Mouse (Mus musculus) heart, adult 2 months (tissue): Measurements from ENCODE around the gene Plekhm3. TPM values are rescaled to one million over a fixed set of nuclear protein-coding genes. Genes with fewer than 3 reads are reported as not detected.

Experiments
- DNase-seq, 2 experiments: peaks; one replicate each; pipeline ENCODE4 v3.0.0; 2021
- H3K27ac ChIP-seq: fragments of 200-600 bp; 2 replicates; pipeline ENCODE4 v1.8.1; 2022
- H3K27me3 ChIP-seq: fragments of 200-500 bp; 2 replicates; pipeline ENCODE4 v1.6.1; 2012; ENCODE audit warnings: mild to moderate bottlenecking, low read length, inconsistent platforms, mixed read lengths; ENCODE audit not compliant: control insufficient read depth, insufficient read depth
- H3K36me3 ChIP-seq: fragments of 200-500 bp; 2 replicates; pipeline ENCODE4 v1.6.1; 2012; ENCODE audit warnings: low read length, inconsistent platforms; ENCODE audit not compliant: control insufficient read depth, insufficient read depth
- H3K4me1 ChIP-seq: fragments of 200-500 bp; 2 replicates; pipeline ENCODE4 v1.6.1; 2011; ENCODE audit warnings: low read length; ENCODE audit not compliant: control insufficient read depth, insufficient read depth
- H3K4me3 ChIP-seq: fragments of 200-600 bp; 2 replicates; pipeline ENCODE4 v1.8.1; 2022
- H3K79me2 ChIP-seq: fragments of 200-500 bp; replicated peaks from 2 replicates; pipeline ENCODE4 v1.6.1; 2012; ENCODE audit warnings: mild to moderate bottlenecking, inconsistent platforms, low read length, moderate library complexity, mixed read lengths; ENCODE audit not compliant: control insufficient read depth, insufficient read depth
- H3K9ac ChIP-seq: fragments of 200-500 bp; 2 replicates; pipeline ENCODE4 v1.6.1; 2012; ENCODE audit warnings: low read depth, mild to moderate bottlenecking, control low read depth, inconsistent platforms, low read length, mixed read lengths
- CTCF ChIP-seq: fragments of 200-600 bp; IDR thresholded peaks from 2 replicates; pipeline ENCODE4 v1.8.1; 2022; ENCODE audit warnings: antibody characterized with exemption, mild to moderate bottlenecking, moderate library complexity
- EP300 ChIP-seq: fragments of 200-500 bp; IDR thresholded peaks from 2 replicates; pipeline ENCODE4 v1.6.1; 2011; ENCODE audit warnings: low read depth, low read length, control low read depth; ENCODE audit not compliant: insufficient read depth
- POLR2A ChIP-seq: fragments of 200-500 bp; IDR thresholded peaks from 2 replicates; pipeline ENCODE4 v1.6.1; 2011; ENCODE audit warnings: mild to moderate bottlenecking, low read depth, low read length, control low read depth; ENCODE audit not compliant: insufficient read depth
- whole genome bisulfite sequencing: fragments of 180-500 bp; shearing (Covaris S2); methylation state at CpG from one replicate; pipeline ENCODE4 v1.1.7; 2018; 5-methylcytosine and 5-hydroxymethylcytosine counted together
- intact Hi-C: fragments of 180-260 bp; cut with DNase I; formaldehyde crosslinking; loops from one replicate; pipeline ENCODE4 v1.15.1; 2025
- polyA plus RNA-seq: library from polyadenylated mRNA; depleted of rRNA; stranded (reverse); fragments of >200 nt; gene quantifications from 2 replicates; pipeline ENCODE4 v1.2.3, GENCODE M21; 2012
- total RNA-seq, 2 experiments: library from RNA; stranded (reverse); gene quantifications; 2 replicates each; pipeline ENCODE4 v1.2.3; 2021

Plekhm3 gene
- total and polyA plus RNA-seq, 3 experiments, result 3.3 to 6.9 (median 6.8) TPM

- Histone ChIP-seq H3K79me2 (no peaks in the 10 kb centered on the region), H3K36me3 (no peaks in the 10 kb centered on the region; the same call in 1 of the 2 replicates), H3K4me3 (no peak overlapping the region), H3K27me3 (no peaks in the 10 kb centered on the region), H3K9ac (no peak overlapping the region), H3K27ac (no peak overlapping the region), H3K4me1 (peaks cover 2% of the 10 kb centered on the region)
- no peak for TF ChIP-seq POLR2A
- no peak for TF ChIP-seq EP300
- TF ChIP-seq CTCF, result no peak
- intact Hi-C loops, result no loop called here
- DNase-seq, result peak in 1 of 2 experiments; percentile 11
- 27% methylated on average over 2 of the region's 2 CpGs for WGBS
These were observed 147.5 kb downstream of the Plekhm3 start for GRCm38 (mm10) chr1:64809085-64809484.

DNA sequence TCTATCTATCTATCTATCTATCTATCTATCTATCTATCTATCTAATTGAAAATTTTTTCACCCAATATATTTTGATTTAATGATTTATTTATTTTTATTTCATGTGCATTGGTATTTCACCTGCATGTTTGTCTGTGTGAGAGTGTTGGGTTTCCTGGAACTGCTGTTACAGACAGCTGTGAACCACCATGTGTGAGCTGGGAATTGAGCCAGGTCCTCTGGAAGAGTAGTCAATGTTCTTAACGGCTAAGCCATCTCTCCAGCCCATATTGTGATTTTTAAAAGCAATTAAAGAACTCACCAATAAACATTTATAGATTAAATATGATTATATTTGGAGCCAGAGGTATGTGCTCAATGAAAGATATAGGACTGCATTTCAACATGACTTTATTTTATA lies 148.9 kb downstream of the Plekhm3 start:
- Histone ChIP-seq H3K9ac (no peak overlapping the region), H3K79me2 (no peaks in the 10 kb centered on the region), H3K27ac (no peak overlapping the region), H3K4me3 (no peak overlapping the region), H3K4me1 (peaks cover 2% of the 10 kb centered on the region), H3K27me3 (no peaks in the 10 kb centered on the region), H3K36me3 (no peaks in the 10 kb centered on the region; the same call in 1 of the 2 replicates)
- TF ChIP-seq EP300 (no peak), POLR2A (no peak), CTCF (no peak)
- intact Hi-C loops, result no loop called here
- peak in 1 of 2 experiments; percentile 20 for DNase-seq
- 10% methylated on average over 1 of the region's 1 CpGs for WGBS

DNA sequence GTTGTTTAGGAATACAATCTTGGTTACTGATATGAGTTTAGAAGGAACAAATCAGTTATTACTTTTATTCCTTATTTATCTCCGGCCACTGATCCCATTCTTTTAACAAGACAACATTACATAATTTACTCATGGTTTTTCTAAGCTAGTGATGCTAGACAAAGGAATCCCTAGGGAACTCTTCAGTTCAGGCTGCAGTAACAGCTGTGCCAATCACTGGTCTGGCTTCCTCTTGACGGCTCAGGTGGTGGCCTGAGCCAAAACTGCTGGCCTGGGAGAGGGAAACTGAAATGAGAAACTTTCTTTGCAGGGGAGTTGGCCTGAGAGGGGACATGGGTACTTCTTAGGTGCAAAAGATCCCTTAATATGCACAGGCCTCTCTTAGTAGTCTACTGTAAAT lies 151.4 kb downstream of the Plekhm3 start:
- no peak for DNase-seq
- intact Hi-C loops, result no loop called here
- no peaks in the 10 kb centered on the region for H3K79me2 ChIP-seq
- no peaks in the 10 kb centered on the region for H3K27me3 ChIP-seq
- H3K4me3 ChIP-seq, result no peak overlapping the region
- no peaks in the 10 kb centered on the region; the same call in 1 of the 2 replicates for H3K36me3 ChIP-seq
- H3K27ac ChIP-seq, result no peak overlapping the region
- H3K4me1 ChIP-seq, result peaks cover 4% of the 10 kb centered on the region
- H3K9ac ChIP-seq, result no peak overlapping the region
- WGBS, result 32% methylated on average over 2 of the region's 2 CpGs
- no peak for TF ChIP-seq EP300

DNA sequence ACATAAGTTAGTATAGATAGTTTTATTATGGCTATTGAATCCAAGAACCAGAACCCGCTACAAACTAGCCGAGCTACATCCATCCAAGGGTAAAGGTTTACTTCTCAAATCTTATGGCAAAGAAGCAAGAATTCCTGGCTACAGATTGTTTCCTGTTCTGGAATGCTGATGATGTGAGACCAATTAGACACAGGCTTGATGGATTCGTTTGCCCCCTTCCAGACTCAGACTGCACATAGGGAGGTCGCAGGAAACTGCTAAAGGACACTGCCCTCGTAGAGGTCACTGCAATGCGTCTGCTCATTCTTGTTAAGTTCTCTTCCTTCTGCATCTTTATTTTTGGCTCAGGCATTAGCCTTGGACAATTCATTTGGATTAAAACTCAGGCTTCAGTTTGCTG lies 154.0 kb downstream of the Plekhm3 start:
- Histone ChIP-seq H3K79me2 (no peaks in the 10 kb centered on the region), H3K4me3 (no peak overlapping the region), H3K36me3 (no peaks in the 10 kb centered on the region), H3K9ac (no peak overlapping the region), H3K4me1 (peaks cover 2% of the 10 kb centered on the region), H3K27ac (no peak overlapping the region), H3K27me3 (no peaks in the 10 kb centered on the region)
- no peak for DNase-seq
- intact Hi-C loops, result no loop called here
- WGBS, result 26% methylated on average over 6 of the region's 6 CpGs
- TF ChIP-seq CTCF (no peak), POLR2A (no peak), EP300 (no peak)

GRCm38 (mm10) chr1:64797621-64798020 lies 159.0 kb downstream of the Plekhm3 start:
- Histone ChIP-seq H3K27me3 (no peaks in the 10 kb centered on the region), H3K4me3 (no peak overlapping the region), H3K79me2 (no peaks in the 10 kb centered on the region), H3K4me1 (peaks cover 9% of the 10 kb centered on the region), H3K27ac (no peak overlapping the region), H3K9ac (no peak overlapping the region), H3K36me3 (peaks cover 2% of the 10 kb centered on the region)
- DNase-seq, result no peak
- WGBS, result 66% methylated on average over 3 of the region's 3 CpGs
- intact Hi-C loops, result loop anchor here (10.0 kb wide), 1 partner anchor 117 kb away; no protein-coding TSS in a partner anchor
- TF ChIP-seq POLR2A (no peak), EP300 (no peak), CTCF (no peak)

- Histone ChIP-seq H3K4me3 (no peak overlapping the region), H3K9ac (no peak overlapping the region), H3K4me1 (peaks cover 13% of the 10 kb centered on the region), H3K27ac (no peak overlapping the region), H3K27me3 (no peaks in the 10 kb centered on the region), H3K36me3 (peaks cover 2% of the 10 kb centered on the region), H3K79me2 (no peaks in the 10 kb centered on the region)
- WGBS, result 77% methylated on average over 6 of the region's 6 CpGs
- intact Hi-C loops, result loop anchor here (10.0 kb wide), 1 partner anchor 118 kb away; no protein-coding TSS in a partner anchor
- DNase-seq, result no peak
- TF ChIP-seq CTCF, result no peak
- TF ChIP-seq EP300, result no peak
These were observed 159.6 kb downstream of the Plekhm3 start for GRCm38 (mm10) chr1:64796867-64797582.
